Mouse (Mus musculus) heart, postnatal 0 days (tissue): ENCODE results near the gene Dnajb3. TPM values are rescaled to one million over a fixed set of nuclear protein-coding genes. Genes with fewer than 3 reads are reported as not detected.

ENCODE experiments used
- ATAC-seq: fragments of 200-750 bp; cut with Nextera tagmentation; 2 replicates; pipeline ENCODE4 v1.8.0; 2017; ENCODE audit warnings: low read depth, moderate number of reproducible peaks, moderate library complexity; ENCODE audit not compliant: insufficient read depth
- DNase-seq: peaks from one replicate; pipeline ENCODE4 v3.0.0-alpha.2; 2016; ENCODE audit warnings: low spot score
- H3K27ac ChIP-seq: fragments of 300-500 bp; sonication (generic); 2 replicates; pipeline ENCODE4 v1.5.1; 2014; ENCODE audit warnings: low read depth, mild to moderate bottlenecking
- H3K27me3 ChIP-seq: fragments of 300-500 bp; sonication (generic); 2 replicates; pipeline ENCODE4 v1.6.1; 2014; ENCODE audit warnings: low read length, mixed read lengths; ENCODE audit not compliant: control insufficient read depth, insufficient read depth
- H3K36me3 ChIP-seq: fragments of 300-500 bp; sonication (generic); replicated peaks from 2 replicates; pipeline ENCODE4 v1.6.1; 2014; ENCODE audit warnings: low read length, mixed read lengths; ENCODE audit not compliant: control insufficient read depth, insufficient read depth
- H3K4me1 ChIP-seq: fragments of 300-500 bp; sonication (generic); 2 replicates; pipeline ENCODE4 v1.6.1; 2014; ENCODE audit warnings: antibody characterized with exemption; ENCODE audit not compliant: control insufficient read depth, insufficient read depth
- H3K4me2 ChIP-seq: fragments of 300-500 bp; sonication (generic); 2 replicates; pipeline ENCODE4 v1.6.1; 2014; ENCODE audit warnings: low read depth, mild to moderate bottlenecking, low read length, moderate library complexity
- H3K4me3 ChIP-seq: fragments of 300-500 bp; sonication (generic); 2 replicates; pipeline ENCODE4 v1.5.1; 2014; ENCODE audit warnings: low read depth, low read length
- H3K9ac ChIP-seq: fragments of 300-500 bp; sonication (generic); replicated peaks from 2 replicates; pipeline ENCODE4 v1.6.1; 2014; ENCODE audit warnings: low read depth, low read length, mixed read lengths
- H3K9me3 ChIP-seq: fragments of 300-500 bp; sonication (generic); replicated peaks from 2 replicates; pipeline ENCODE4 v1.6.1; 2016; ENCODE audit warnings: low read length; ENCODE audit not compliant: control insufficient read depth
- CTCF ChIP-seq: IDR thresholded peaks from 2 replicates; pipeline ENCODE4 v1.5.1; 2016; ENCODE audit warnings: antibody characterized with exemption, control low read depth, low read depth
- EP300 ChIP-seq: IDR thresholded peaks from 2 replicates; pipeline ENCODE4 v1.6.1; 2016; ENCODE audit warnings: antibody characterized with exemption, low read depth
- WGBS: fragments of 180-500 bp; shearing (Covaris S2); extraction: QIAGEN DNeasy Blood & Tissue Kit; methylation state at CpG from one replicate; pipeline ENCODE4 v1.1.7; 2014; 5-methylcytosine and 5-hydroxymethylcytosine counted together
- polyA plus RNA-seq: library from polyadenylated mRNA; unstranded; fragments of >200 nt; fragmentation: Nextera tagmentation; extraction: Ambion mirVana; gene quantifications from 2 replicates; pipeline ENCODE4 v1.2.1, GENCODE M21; 2015
- total RNA-seq: library from RNA; depleted of rRNA; stranded (reverse); fragments of >200 nt; gene quantifications from 2 replicates; pipeline ENCODE4 v1.2.3, GENCODE M21; 2014; ENCODE audit warnings: low replicate concordance; rRNA removed

The Dnajb3 gene
- total RNA-seq, result 0.46 and 3.8 TPM in 2 replicates
- 2.7 and 3.2 TPM in 2 replicates for polyA plus RNA-seq

DNA sequence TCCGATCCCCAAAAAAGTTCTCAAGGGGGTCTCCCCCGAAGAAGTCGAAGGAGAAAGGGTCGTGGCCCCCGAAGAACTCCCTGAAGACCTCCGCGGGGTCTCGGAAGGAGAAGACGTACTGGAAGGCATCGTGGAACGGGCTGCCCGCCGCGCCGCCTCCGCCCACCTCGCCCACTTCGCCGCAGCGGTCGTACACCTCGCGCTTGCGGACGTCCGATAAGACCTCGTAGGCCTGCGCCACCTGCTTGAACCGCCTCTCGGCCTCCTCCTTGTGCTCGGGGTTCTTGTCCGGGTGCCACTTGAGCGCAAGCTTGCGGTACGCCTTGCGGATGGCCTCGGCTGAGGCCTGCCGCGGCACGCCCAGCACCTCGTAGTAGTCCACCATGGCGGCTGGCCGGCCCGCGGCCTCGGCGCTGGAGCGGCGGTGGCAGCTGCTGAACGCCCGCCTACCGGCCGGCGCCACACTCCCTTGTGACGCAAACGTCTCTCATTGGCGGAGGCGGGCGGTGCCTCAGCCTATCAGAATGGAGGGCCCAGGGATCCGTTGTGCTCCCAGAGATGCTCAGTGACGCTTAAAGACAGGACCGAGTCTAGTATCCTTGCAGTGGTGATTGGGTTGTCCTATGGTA lies at the start of gene Dnajb3:
Gene Dnajb3, minus strand, starts transcription at position 489 of the 629 bp plus-strand sequence.
- Histone ChIP-seq H3K4me3 (peak within 1 kb of the TSS; percentile 46), H3K4me1 (0 out of 2 replicates have a peak, but pooled peaks cover 4% of the 10 kb centered on the region), H3K27me3 (no peaks in the 10 kb centered on the region), H3K27ac (no peak within 1 kb of the TSS), H3K9me3 (no peaks in the 10 kb centered on the region; the same call in 1 of the 2 replicates), H3K9ac (peak within 1 kb of the TSS; percentile 50), H3K36me3 (no peaks in the 10 kb centered on the region), H3K4me2 (peak within 1 kb of the TSS; percentile 72)
- 8% methylated on average over 52 of the region's 62 CpGs for WGBS
- TF ChIP-seq CTCF (no peak), EP300 (no peak)
- ATAC-seq, result peak; percentile 97
- DNase-seq, result no peak

DNA sequence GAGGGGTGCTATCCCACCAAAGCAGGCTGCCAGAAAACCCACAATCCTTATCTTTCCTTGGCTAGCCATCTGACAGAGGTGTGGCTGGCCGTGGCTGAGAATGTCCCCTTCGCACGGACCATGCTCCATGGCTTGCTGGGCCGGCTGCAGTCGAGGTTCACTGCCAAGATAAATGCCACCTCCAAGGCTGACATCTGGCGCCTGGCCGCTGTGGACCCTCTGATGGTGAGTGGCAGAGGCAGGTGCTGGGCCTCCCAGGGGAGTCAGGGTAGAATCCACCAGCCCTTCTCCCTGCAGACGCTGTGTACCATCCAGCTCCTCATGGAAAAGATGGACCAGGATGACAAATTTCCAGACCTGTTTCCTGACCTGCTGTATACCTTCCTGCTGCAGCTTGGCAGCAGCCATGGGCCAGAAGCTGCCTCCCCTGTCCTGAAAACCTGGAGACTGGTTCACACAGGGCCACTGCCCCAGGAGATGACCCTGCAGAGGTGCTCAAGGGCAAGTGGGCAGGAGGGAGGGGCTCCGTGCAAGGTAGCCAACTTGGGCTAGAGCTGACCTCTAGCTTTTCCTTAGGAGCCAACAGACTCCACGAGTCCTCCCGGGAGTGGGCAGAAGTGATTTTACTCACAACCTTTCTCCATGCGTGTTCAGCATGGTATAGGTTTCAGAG lies 49.3 kb upstream of the Dnajb3 start:
- Histone ChIP-seq H3K27ac (no peak overlapping the region), H3K27me3 (no peaks in the 10 kb centered on the region), H3K4me3 (no peak overlapping the region), H3K4me2 (no peak overlapping the region), H3K4me1 (peaks cover 11% of the 10 kb centered on the region), H3K9me3 (peaks cover 32% of the 10 kb centered on the region), H3K9ac (no peak overlapping the region), H3K36me3 (peaks cover 6% of the 10 kb centered on the region; the same call in 1 of the 2 replicates)
- DNase-seq (no peak), ATAC-seq (no peak)
- WGBS, result 75% methylated on average over 12 of the region's 12 CpGs
- TF ChIP-seq CTCF (no peak), EP300 (no peak)

DNA sequence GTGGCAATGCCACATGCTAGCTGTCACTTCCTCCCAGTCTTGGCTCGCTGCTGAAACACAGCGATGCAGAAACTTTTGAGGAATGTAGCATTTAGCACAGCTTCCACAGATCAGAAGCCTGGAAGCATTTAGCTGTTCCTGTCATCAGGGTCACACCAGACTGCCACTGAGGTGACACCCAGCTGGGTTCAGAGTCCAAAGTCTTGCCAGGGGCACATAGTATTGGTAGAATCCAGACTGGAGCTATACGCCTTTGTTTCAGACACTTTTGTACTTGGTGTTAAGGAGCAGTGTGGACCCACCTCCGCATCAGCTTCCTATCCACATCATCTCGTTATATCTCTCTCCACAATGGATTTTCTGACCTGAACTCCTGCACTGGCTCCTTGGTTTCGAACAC lies 48.0 kb upstream of the Dnajb3 start:
- Histone ChIP-seq H3K4me1 (no peaks in the 10 kb centered on the region), H3K27ac (no peak overlapping the region), H3K36me3 (no peaks in the 10 kb centered on the region), H3K9me3 (peaks cover 46% of the 10 kb centered on the region), H3K4me2 (no peak overlapping the region), H3K9ac (no peak overlapping the region), H3K4me3 (no peak overlapping the region), H3K27me3 (no peaks in the 10 kb centered on the region)
- 62% methylated on average over 6 of the region's 6 CpGs for WGBS
- TF ChIP-seq CTCF (no peak), EP300 (no peak)
- ATAC-seq (no peak), DNase-seq (no peak)

DNA sequence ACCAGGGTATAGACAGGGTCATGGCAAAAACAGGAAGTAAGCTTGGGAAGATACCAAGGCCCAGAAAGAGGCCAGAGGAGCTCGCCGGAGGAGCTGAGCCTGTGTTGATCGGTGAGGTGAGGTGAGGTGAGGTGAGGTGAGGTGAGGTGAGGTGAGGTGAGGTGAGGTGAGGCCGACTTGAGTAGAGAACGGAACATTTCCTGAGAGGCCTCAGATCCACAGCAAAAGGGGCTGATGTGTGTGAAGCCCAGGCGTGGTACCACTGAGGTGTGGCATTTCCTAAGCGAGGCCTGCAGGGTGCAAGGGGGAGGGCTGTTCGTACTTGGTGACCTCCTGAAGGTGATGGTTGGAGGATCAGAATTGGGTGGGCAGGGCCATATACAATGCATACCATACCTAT lies 47.5 kb upstream of the Dnajb3 start:
- Histone ChIP-seq H3K9ac (no peak overlapping the region), H3K4me1 (no peaks in the 10 kb centered on the region), H3K4me2 (no peak overlapping the region), H3K27me3 (no peaks in the 10 kb centered on the region), H3K27ac (no peak overlapping the region), H3K9me3 (peaks cover 50% of the 10 kb centered on the region), H3K36me3 (no peaks in the 10 kb centered on the region), H3K4me3 (no peak overlapping the region)
- ATAC-seq (no peak), DNase-seq (no peak)
- 71% methylated on average over 8 of the region's 8 CpGs for WGBS
- TF ChIP-seq EP300 (no peak), CTCF (no peak)

DNA sequence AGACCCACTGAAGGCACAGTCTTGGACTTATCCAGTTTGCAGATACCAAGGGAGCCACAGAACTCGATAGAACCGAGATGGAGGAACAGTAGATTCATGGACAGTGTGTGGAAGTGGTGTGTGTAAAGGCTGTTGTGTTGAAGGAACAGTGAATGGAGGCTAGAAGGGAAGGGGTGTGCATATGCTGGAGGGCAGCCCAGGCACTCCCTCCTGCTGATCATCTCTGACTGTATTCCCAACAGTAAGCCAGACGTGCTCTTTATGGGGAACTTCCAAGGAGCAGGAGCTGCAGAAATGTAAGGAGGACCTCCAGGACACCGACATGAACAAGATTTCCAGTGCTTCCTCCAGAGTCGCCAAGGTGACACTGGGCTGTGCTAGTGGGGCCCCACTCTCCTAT lies 44.4 kb upstream of the Dnajb3 start:
- no peak for TF ChIP-seq CTCF
- no peak for TF ChIP-seq EP300
- Histone ChIP-seq H3K4me2 (no peak overlapping the region), H3K4me3 (no peak overlapping the region), H3K4me1 (no peaks in the 10 kb centered on the region), H3K9ac (no peak overlapping the region), H3K9me3 (peaks cover 73% of the 10 kb centered on the region), H3K27ac (no peak overlapping the region), H3K27me3 (no peaks in the 10 kb centered on the region), H3K36me3 (no peaks in the 10 kb centered on the region)
- WGBS, result 69% methylated on average over 5 of the region's 5 CpGs
- ATAC-seq (no peak), DNase-seq (no peak)
